Mouse (Mus musculus): ENCODE measurements around the gene Ppp1r8. TPM values are rescaled to one million over a fixed set of nuclear protein-coding genes. Genes with fewer than 3 reads are reported as not detected.

Gene Ppp1r8
- polyA plus RNA-seq (2017; shearing (Covaris generic)) = 50.0 TPM

DNA sequence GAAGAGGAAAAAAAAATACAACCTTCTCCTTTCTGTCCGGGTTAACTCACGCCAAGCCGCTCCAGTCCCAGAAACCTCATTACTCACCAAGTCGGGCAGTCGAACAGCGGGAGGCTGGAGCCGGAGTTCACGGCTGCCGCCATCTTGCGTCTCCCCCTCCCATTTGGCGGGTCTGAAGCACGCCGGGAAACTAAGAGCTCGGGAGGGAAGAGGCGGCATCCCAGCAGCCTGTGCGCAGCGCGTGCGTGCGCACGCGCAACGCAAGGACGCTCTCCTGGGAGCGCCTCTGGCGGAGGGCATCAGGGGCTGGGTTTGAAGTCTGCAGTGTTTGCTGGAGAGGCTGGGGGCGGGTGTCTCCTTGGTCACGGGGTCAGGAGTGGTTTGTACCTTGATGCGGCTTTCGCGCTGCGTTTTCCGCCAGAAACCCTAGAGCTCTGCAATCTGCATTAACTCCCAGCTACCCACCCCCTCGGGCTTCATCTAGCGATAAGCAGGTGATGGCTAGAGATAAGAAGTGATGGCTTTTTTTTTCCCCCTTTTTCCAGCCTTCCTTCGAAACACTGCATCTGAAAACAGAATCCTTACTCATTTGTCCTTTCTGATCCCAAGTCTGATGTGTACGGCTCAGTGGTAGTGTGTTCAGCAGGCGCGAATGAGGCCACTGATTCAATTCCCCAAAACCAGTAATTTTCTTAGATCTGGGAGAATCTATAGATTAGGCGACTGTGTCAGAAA is at the start of gene Ppp1r8:
TSS of gene Ppp1r8 (minus strand) at position 200 of the 735 bp plus-strand sequence.

DNA sequence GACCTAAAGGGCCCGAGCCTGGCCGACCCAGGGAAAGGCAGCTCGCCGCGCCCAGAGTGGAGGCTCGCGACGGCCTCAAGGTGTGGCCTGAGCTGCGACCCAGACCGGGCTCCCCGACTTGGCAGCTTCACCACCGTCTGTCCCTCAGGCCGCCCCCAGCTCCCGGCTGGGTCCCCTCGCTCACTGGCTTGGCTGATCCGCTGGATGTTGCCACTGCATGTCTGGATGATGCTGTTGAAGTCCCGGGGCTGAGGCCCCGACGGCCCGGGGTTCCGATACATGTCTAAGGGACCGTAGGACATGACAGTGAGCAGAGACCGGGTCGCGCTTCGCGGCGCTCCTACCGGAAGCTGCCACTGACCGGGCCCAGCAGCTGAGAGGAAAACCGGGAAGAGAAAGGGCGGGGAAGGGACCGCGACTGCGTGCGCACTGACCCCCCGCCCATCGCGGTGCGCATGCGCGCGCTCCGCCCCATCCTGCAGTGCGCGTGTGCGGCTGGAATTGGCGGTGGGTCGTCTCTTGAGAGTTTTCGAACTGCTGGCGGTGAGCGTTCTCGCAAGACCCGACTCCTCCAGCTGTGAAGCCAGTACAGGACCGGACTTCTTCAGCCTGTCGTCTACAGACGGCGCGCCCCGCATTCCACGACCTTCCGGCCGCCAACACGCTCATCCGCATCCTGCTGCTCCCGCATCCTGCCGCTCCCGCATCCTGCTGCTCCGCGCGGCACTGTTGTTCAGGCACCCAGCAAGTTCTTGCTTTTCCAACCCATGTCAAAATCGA is 41.3 kb upstream of the Ppp1r8 start, which contains the start of gene Stx12:
TSS of gene Stx12 (minus strand) at position 446 of the 780 bp plus-strand sequence.

DNA sequence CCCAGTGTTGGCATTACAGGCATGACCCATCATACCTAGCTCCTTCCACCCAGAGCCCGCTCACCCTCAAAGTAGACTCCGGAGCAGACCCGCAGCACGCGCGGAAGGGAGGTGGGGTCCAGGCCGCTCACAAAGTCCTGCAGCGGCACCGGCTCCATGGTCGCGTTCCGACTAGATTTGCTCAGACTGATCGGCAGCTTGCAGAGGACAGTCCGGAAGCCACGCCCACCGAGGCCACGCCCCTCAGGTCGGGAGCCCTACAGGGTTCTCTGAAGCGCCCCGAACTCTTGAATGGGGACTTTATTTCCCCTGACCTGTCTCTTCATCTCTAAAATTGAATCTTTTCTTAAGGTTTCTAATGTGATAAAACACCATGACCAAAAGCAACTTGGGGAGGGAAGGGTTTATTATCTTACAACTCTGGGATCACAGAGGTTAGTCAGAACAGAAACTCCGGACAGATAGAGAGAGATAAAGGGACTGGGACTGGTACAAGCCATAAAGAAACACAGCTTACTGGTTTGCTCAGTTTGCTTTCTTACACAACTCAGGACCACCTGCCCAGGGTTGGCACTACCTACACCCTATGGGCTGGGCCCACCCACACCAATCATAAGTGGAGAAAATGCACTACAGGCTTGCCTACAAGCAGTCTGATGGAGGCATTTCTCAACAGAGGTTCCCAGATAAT is 46.6 kb downstream of the Ppp1r8 start, which contains the start of gene Themis2:
TSS of gene Themis2 (minus strand) at position 192 of the 691 bp plus-strand sequence.

Other genes starting within 250 kb of the Ppp1r8 start
- 31.1 TPM for gene Eya3, start 204.2 kb downstream of the Ppp1r8 start, polyA plus RNA-seq (2017; shearing (Covaris generic))
- 6.1 TPM for gene Xkr8, start 110.6 kb downstream of the Ppp1r8 start, polyA plus RNA-seq (2017; shearing (Covaris generic))
- 0.96 TPM for gene Smpdl3b, start 85.9 kb downstream of the Ppp1r8 start, polyA plus RNA-seq (2017; shearing (Covaris generic))
- 62.4 TPM for gene Rpa2, start 74.8 kb downstream of the Ppp1r8 start, polyA plus RNA-seq (2017; shearing (Covaris generic))
- gene Themis2, start 46.8 kb downstream of the Ppp1r8 start, polyA plus RNA-seq (2017; shearing (Covaris generic)) = 1.1 TPM
- gene Stx12, start 41.3 kb upstream of the Ppp1r8 start, polyA plus RNA-seq (2017; shearing (Covaris generic)) = 28.0 TPM
- gene Fam76a, start 79.4 kb upstream of the Ppp1r8 start, polyA plus RNA-seq (2017; shearing (Covaris generic)) = 32.7 TPM
- 3.5 TPM for gene Fgr, start 130.9 kb upstream of the Ppp1r8 start, polyA plus RNA-seq (2017; shearing (Covaris generic))
- gene Ahdc1, start 168.1 kb upstream of the Ppp1r8 start, polyA plus RNA-seq (2017; shearing (Covaris generic)) = 6.8 TPM

Data from CD4-positive, CD25-positive, alpha-beta regulatory T cell (primary cell).